Mouse (Mus musculus) bone marrow macrophage, adult 2 months (primary cell): ENCODE measurements at regions not wholly inside any gene's neighbourhood (a gene's known extent, or its start where the extent isn't known, plus 50 kb on each side); places are given as distances from the start of the nearest gene placed in this dataset.
A peak's percentile ranks its signal among the peaks of the same experiment; 100 is the strongest.

Source experiments
- H3K27ac ChIP-seq: 2 replicates; pipeline ENCODE4 v1.5.1; 2012; ENCODE audit warnings: low read depth, low read length; ENCODE audit not compliant: insufficient read depth
- H3K4me1 ChIP-seq: 2 replicates; pipeline ENCODE4 v1.6.1; 2012; ENCODE audit warnings: low read length; ENCODE audit not compliant: control insufficient read depth, insufficient read depth
- H3K4me3 ChIP-seq: 2 replicates; pipeline ENCODE4 v1.5.1; 2012; ENCODE audit warnings: mild to moderate bottlenecking, low read length, moderate library complexity; ENCODE audit not compliant: insufficient read depth
- CTCF ChIP-seq: IDR thresholded peaks from 2 replicates; pipeline ENCODE4 v1.5.1; 2012; ENCODE audit warnings: low read depth, mild to moderate bottlenecking, low read length, moderate library complexity
- POLR2A ChIP-seq: IDR thresholded peaks from 2 replicates; pipeline ENCODE4 v1.6.1; 2012; ENCODE audit warnings: mild to moderate bottlenecking, low read depth, low read length, borderline replicate concordance

GRCm38 (mm10) chr16:97234321-97234720 lies 63.8 kb upstream of the Dscam start:
- H3K4me3 ChIP-seq, result no peak overlapping the region
- no peak for TF ChIP-seq CTCF
- no peak for TF ChIP-seq POLR2A
- H3K4me1 ChIP-seq, result peaks cover 24% of the 10 kb centered on the region
- no peak overlapping the region for H3K27ac ChIP-seq

GRCm38 (mm10) chr16:97239626-97240025 lies 69.1 kb upstream of the Dscam start:
- peak overlapping the region; percentile 50 for H3K27ac ChIP-seq
- no peak overlapping the region for H3K4me3 ChIP-seq
- H3K4me1 ChIP-seq, result peaks cover 35% of the 10 kb centered on the region
- TF ChIP-seq CTCF (no peak), POLR2A (no peak)

GRCm38 (mm10) chr16:97240085-97240484 lies 69.5 kb upstream of the Dscam start:
- Histone ChIP-seq H3K27ac (peak overlapping the region; percentile 63), H3K4me1 (peaks cover 34% of the 10 kb centered on the region), H3K4me3 (no peak overlapping the region)
- TF ChIP-seq POLR2A (no peak), CTCF (no peak)

GRCm38 (mm10) chr16:97240859-97241360 lies 70.4 kb upstream of the Dscam start:
- no peak overlapping the region for H3K4me3 ChIP-seq
- H3K4me1 ChIP-seq, result peaks cover 34% of the 10 kb centered on the region
- TF ChIP-seq CTCF, result no peak
- TF ChIP-seq POLR2A, result no peak
- no peak overlapping the region for H3K27ac ChIP-seq

GRCm38 (mm10) chr16:97241639-97242038 lies 71.1 kb upstream of the Dscam start:
- Histone ChIP-seq H3K4me1 (peaks cover 39% of the 10 kb centered on the region), H3K4me3 (no peak overlapping the region), H3K27ac (peak overlapping the region; percentile 41; the same call in 1 of the 2 replicates)
- TF ChIP-seq CTCF (no peak), POLR2A (no peak)

- TF ChIP-seq CTCF (no peak), POLR2A (no peak)
Observed at GRCm38 (mm10) chr16:97250488-97250887, 79.9 kb upstream of the Dscam start.

GRCm38 (mm10) chr16:97252551-97252950 lies 82.0 kb upstream of the Dscam start:
- no peak overlapping the region for H3K27ac ChIP-seq
- peaks cover 3% of the 10 kb centered on the region; the same call in 1 of the 2 replicates for H3K4me1 ChIP-seq
- H3K4me3 ChIP-seq, result no peak overlapping the region
- TF ChIP-seq POLR2A (no peak), CTCF (no peak)

More at GRCm38 (mm10) chr16:97250488-97250887, 79.9 kb upstream of the Dscam start:
- Histone ChIP-seq H3K4me3 (no peak overlapping the region), H3K4me1 (peaks cover 9% of the 10 kb centered on the region), H3K27ac (no peak overlapping the region)

GRCm38 (mm10) chr16:97252997-97253635 lies 82.6 kb upstream of the Dscam start:
- no peak overlapping the region for H3K4me3 ChIP-seq
- TF ChIP-seq POLR2A (no peak), CTCF (no peak)
- H3K27ac ChIP-seq, result no peak overlapping the region
- H3K4me1 ChIP-seq, result peaks cover 3% of the 10 kb centered on the region; the same call in 1 of the 2 replicates

- Histone ChIP-seq H3K4me1 (no peaks in the 10 kb centered on the region), H3K27ac (no peak overlapping the region), H3K4me3 (no peak overlapping the region)
- TF ChIP-seq POLR2A (no peak), CTCF (no peak)
Observed at GRCm38 (mm10) chr16:97258821-97259220, 88.3 kb upstream of the Dscam start.

GRCm38 (mm10) chr16:97263451-97263850 lies 92.9 kb upstream of the Dscam start:
- TF ChIP-seq CTCF (no peak), POLR2A (no peak)
- H3K4me3 ChIP-seq, result no peak overlapping the region

More at GRCm38 (mm10) chr16:97263451-97263850, 92.9 kb upstream of the Dscam start:
- Histone ChIP-seq H3K4me1 (no peaks in the 10 kb centered on the region; the same call in 1 of the 2 replicates), H3K27ac (no peak overlapping the region)
